Mouse (Mus musculus): ENCODE measurements around the gene Git2.

DNA sequence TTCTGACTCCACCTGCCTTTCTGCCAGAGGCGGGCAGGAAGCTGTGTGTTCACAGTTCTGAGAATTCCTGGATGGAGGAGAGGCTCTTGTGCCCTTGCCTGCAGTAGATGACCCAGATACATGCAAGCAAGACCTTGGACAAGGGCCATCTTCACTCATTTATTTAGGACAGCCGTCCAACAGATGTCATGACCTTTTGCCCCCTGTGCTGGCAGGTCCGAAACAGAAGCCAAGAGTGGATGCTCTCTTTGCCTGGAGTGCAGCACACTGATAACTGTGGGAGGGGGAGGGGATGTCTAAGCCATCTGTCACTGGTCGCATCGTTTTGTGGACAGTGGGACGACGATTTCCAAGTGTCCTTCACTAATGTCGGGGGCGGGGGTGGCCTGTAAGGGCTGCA lies 19.9 kb upstream of the Git2 start:
- TF ChIP-seq POLR2A (IDR thresholded peaks at IDR 0.05; ENCODE audit: borderline replicate concordance, extremely low read depth, insufficient read depth, insufficient read length, poor library complexity, severe bottlenecking): no peak
- no peak for TF ChIP-seq CTCF (IDR thresholded peaks at IDR 0.05; ENCODE audit: borderline replicate concordance, extremely low read depth, insufficient read depth, insufficient read length)

Data from brain, embryonic 14.5 days (tissue).